Mouse (Mus musculus): ENCODE data around the gene Ergic3. TPM values are rescaled to one million over a fixed set of nuclear protein-coding genes. Genes with fewer than 3 reads are reported as not detected.

The Ergic3 gene
- polyA plus RNA-seq, 1 experiment = 293 TPM

DNA sequence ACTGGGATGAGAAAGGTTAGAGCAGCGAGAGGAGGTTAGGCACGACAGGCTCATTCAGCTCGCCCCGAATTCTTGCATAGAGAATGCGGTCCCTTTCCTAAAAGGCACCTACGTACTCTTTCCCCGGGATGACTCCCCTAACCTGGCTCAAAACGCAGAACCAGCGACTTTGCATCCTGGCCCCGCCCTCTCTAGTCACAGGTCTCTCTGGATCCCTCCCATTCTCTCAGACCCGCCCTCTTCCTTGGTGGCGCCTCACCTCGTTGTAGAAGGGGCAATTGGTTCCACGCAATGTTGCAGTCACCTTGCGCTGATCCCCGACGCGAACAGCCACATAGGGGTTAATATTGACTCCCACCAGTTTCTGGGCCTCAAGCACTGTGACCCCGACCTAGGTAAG is 40.1 kb downstream of the Ergic3 start:
- no peaks in the 10 kb centered on the region for H3K4me1 ChIP-seq (ENCODE audit: control insufficient read depth, insufficient read depth, low read length)
- no peak overlapping the region for H3K27ac ChIP-seq (ENCODE audit: insufficient read depth, low read length)
- TF ChIP-seq CTCF (IDR thresholded peaks at IDR 0.05; ENCODE audit: extremely low read depth, insufficient read depth, low read length) = no peak
- no peak for TF ChIP-seq POLR2A (IDR thresholded peaks at IDR 0.05; ENCODE audit: extremely low read depth, insufficient read depth, low read length)
- no peak overlapping the region for H3K4me3 ChIP-seq (ENCODE audit: insufficient read depth, low read length)

DNA sequence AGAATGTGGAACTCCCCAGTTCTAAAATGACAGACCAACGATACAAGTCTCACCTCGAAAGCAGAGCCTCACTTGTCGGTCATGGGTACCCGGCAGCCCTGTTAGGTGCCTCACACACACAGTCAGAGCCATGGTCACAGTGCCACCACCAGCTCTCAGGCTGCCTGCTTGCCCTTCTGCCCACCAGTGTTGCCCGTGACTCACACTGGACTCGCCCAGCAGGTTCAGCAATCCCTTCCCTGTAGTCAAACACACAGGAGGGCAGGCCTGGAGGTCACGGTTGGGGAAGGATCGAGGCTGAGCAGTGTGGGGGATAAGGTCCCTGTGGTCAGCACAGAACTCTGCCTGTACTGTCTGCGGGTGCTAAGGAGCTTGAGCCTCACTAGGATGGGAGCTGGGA is 45.0 kb downstream of the Ergic3 start, which contains the start of gene Fer1l4:
Fer1l4 (minus strand) TSS at position 132 of the 400 bp plus-strand sequence.
- Histone ChIP-seq H3K4me1 (ENCODE audit: control insufficient read depth, insufficient read depth, low read length) (no peaks in the 10 kb centered on the region), H3K27ac (ENCODE audit: insufficient read depth, low read length) (no peak within 1 kb of the TSS), H3K4me3 (ENCODE audit: insufficient read depth, low read length) (no peak within 1 kb of the TSS)
- TF ChIP-seq POLR2A (IDR thresholded peaks at IDR 0.05; ENCODE audit: extremely low read depth, insufficient read depth, low read length) (no peak), CTCF (IDR thresholded peaks at IDR 0.05; ENCODE audit: extremely low read depth, insufficient read depth, low read length) (no peak)

DNA sequence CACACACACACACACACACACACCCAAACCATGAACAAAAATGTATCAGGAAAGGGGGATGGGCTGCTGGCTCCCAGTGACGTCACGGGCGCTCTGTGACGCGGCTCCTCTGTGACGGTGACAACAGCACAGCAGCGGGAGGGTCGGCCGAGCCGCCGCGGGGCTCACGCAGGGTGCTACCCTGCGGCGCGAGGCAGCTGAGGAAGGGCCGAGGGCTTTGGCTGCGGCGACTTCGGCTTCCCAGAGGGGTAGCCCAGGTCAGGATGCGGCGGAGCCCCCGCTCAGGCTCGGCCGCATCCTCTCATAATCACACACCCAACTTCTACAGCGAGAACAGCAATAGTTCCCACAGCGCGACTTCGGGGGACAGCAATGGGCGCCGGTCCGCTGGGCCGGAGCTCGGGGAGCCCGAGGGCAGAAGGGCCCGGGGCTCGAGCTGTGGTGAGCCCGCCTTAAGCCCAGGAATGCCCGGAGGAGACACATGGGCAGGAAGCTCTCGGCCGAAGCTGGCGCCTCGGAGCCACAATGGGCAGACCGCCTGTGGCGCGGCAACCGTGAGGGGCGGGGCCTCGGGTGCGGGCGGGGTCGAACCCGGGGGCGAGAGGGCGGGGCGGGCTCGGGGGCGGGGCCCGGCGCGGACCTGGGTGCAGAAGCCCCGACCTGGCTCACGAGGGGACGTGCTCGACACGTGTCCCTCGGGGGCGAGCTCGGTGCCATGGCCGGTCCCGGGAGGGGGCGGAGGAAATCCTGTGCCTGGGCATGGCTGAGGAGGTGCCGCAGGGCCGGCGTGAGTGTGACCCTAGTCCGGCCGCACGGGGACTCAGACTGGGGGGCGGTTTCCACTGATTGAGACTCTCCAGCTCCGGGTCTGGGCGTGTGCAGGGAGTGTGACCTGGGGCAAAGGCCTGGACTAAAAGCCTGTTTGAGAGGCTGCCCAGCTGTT is 57.5 kb downstream of the Ergic3 start, which contains the start of gene Spag4:
Spag4 (plus strand) TSS at position 77 of the 943 bp plus-strand sequence.
- TF ChIP-seq POLR2A (IDR thresholded peaks at IDR 0.05; ENCODE audit: extremely low read depth, insufficient read depth, low read length) = no peak
- TF ChIP-seq CTCF (IDR thresholded peaks at IDR 0.05; ENCODE audit: extremely low read depth, insufficient read depth, low read length) = no peak
- Histone ChIP-seq H3K4me3 (ENCODE audit: insufficient read depth, low read length) (peak within 1 kb of the TSS; percentile 59), H3K27ac (ENCODE audit: insufficient read depth, low read length) (peak within 1 kb of the TSS; percentile 31; the same call in 1 of the 2 replicates), H3K4me1 (ENCODE audit: control insufficient read depth, insufficient read depth, low read length) (no peaks in the 10 kb centered on the region)

DNA sequence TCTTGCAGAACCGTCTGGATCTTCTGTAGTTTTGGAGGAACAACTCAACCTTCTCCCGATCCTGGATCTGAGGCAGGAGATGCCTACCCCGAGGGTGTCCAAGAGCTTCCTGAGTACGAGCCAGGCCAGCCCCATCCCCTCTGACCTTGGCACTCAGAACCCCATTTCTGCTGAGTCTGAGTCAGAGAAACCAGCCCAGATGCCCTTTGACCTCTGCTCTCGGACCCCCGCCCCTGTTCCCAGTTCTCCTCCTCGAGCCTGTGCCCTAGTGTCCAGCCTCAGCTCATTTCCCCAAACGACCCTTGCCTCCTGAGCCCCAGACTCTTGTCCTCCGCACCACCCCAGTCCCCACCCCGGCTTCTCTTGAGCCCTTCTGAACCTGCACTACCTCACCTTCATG is 58.3 kb downstream of the Ergic3 start:
- no peak overlapping the region for H3K27ac ChIP-seq (ENCODE audit: insufficient read depth, low read length)
- no peaks in the 10 kb centered on the region for H3K4me1 ChIP-seq (ENCODE audit: control insufficient read depth, insufficient read depth, low read length)
- TF ChIP-seq CTCF (IDR thresholded peaks at IDR 0.05; ENCODE audit: extremely low read depth, insufficient read depth, low read length) (no peak), POLR2A (IDR thresholded peaks at IDR 0.05; ENCODE audit: extremely low read depth, insufficient read depth, low read length) (no peak)
- H3K4me3 ChIP-seq (ENCODE audit: insufficient read depth, low read length) = peak overlapping the region; percentile 59; the same call in 1 of the 2 replicates

Other genes with a start within 250 kb of the Ergic3 start
- 33.8 and 34.2 TPM in 2 replicates for gene Mmp24, start 232.7 kb upstream of the Ergic3 start, polyA plus RNA-seq (2012; rRNA removed)
- 90.6 and 93.4 TPM in 2 replicates for gene BC029722, start 188.6 kb upstream of the Ergic3 start, polyA plus RNA-seq (2012; rRNA removed)
- 69.2 and 71.0 TPM in 2 replicates for gene Eif6, start 181.1 kb upstream of the Ergic3 start, polyA plus RNA-seq (2012; rRNA removed)
- not detected in 2 replicates for gene Fam83c, start 173.2 kb upstream of the Ergic3 start, polyA plus RNA-seq (2012; rRNA removed)
- 54.9 and 60.4 TPM in 2 replicates for gene Uqcc1, start 77.7 kb upstream of the Ergic3 start, polyA plus RNA-seq (2012; rRNA removed)
- gene Gm15557, start 67.3 kb upstream of the Ergic3 start, polyA plus RNA-seq (2012; rRNA removed) = not detected in 2 replicates
- gene Gdf5, start 62.7 kb upstream of the Ergic3 start, polyA plus RNA-seq (2012; rRNA removed) = 0.17 and 0.36 TPM in 2 replicates
- gene Cep250, start 51.6 kb upstream of the Ergic3 start, polyA plus RNA-seq (2012; rRNA removed) = 15.9 and 16.8 TPM in 2 replicates
- gene 6430550D23Rik, start 68 bp upstream of the Ergic3 start, polyA plus RNA-seq (2012; rRNA removed) = 3.5 and 4.1 TPM in 2 replicates
- gene Fer1l4, start 44.9 kb downstream of the Ergic3 start, polyA plus RNA-seq (2012; rRNA removed) = 0.04 and 0.34 TPM in 2 replicates
- gene Spag4, start 57.1 kb downstream of the Ergic3 start, polyA plus RNA-seq (2012; rRNA removed) = 5.8 and 6.9 TPM in 2 replicates
- 46.7 and 46.8 TPM in 2 replicates for gene Cpne1, start 103.9 kb downstream of the Ergic3 start, polyA plus RNA-seq (2012; rRNA removed)
- 7.6 and 9.4 TPM in 2 replicates for gene Rbm12, start 103.9 kb downstream of the Ergic3 start, polyA plus RNA-seq (2012; rRNA removed)
- 2.2 and 5.6 TPM in 2 replicates for gene Gm28036, start 119.0 kb downstream of the Ergic3 start, polyA plus RNA-seq (2012; rRNA removed)
- 247 and 260 TPM in 2 replicates for gene Romo1, start 136.0 kb downstream of the Ergic3 start, polyA plus RNA-seq (2012; rRNA removed)
- 54.9 and 55.9 TPM in 2 replicates for gene Nfs1, start 136.1 kb downstream of the Ergic3 start, polyA plus RNA-seq (2012; rRNA removed)
- gene Rbm39, start 172.2 kb downstream of the Ergic3 start, polyA plus RNA-seq (2012; rRNA removed) = 131 and 146 TPM in 2 replicates
- gene Phf20, start 188.4 kb downstream of the Ergic3 start, polyA plus RNA-seq (2012; rRNA removed) = 29.2 and 30.5 TPM in 2 replicates